Mouse (Mus musculus) intestine, embryonic 16.5 days (tissue): ENCODE data around the gene Pdzd2. TPM values are rescaled to one million over a fixed set of nuclear protein-coding genes. Genes with fewer than 3 reads are reported as not detected.

Experiments used
- ATAC-seq: fragments of 200-750 bp; cut with Nextera tagmentation; 2 replicates; pipeline ENCODE4 v1.8.0; 2017; ENCODE audit warnings: moderate TSS enrichment, moderate library complexity
- H3K27ac ChIP-seq: fragments of 300-500 bp; sonication (generic); 2 replicates; pipeline ENCODE4 v1.5.1; 2014; ENCODE audit warnings: mild to moderate bottlenecking, low read length
- H3K27me3 ChIP-seq: fragments of 300-500 bp; sonication (generic); replicated peaks from 2 replicates; pipeline ENCODE4 v1.6.1; 2014; ENCODE audit warnings: low read length, control low read depth, mixed read lengths; ENCODE audit not compliant: control insufficient read depth, insufficient read depth
- H3K36me3 ChIP-seq: fragments of 300-500 bp; sonication (generic); 2 replicates; pipeline ENCODE4 v1.6.1; 2014; ENCODE audit warnings: low read length, control low read depth; ENCODE audit not compliant: control insufficient read depth, insufficient read depth
- H3K4me1 ChIP-seq: fragments of 300-500 bp; sonication (generic); 2 replicates; pipeline ENCODE4 v1.6.1; 2014; ENCODE audit warnings: low read length, control low read depth, mixed read lengths; ENCODE audit not compliant: control insufficient read depth, insufficient read depth
- H3K4me2 ChIP-seq: fragments of 300-500 bp; sonication (generic); 2 replicates; pipeline ENCODE4 v1.6.1; 2014; ENCODE audit warnings: low read depth, low read length, control low read depth
- H3K4me3 ChIP-seq: fragments of 300-500 bp; sonication (generic); 2 replicates; pipeline ENCODE4 v1.5.1; 2014; ENCODE audit warnings: mild to moderate bottlenecking, low read length
- H3K9ac ChIP-seq: fragments of 300-500 bp; sonication (generic); 2 replicates; pipeline ENCODE4 v1.6.1; 2014; ENCODE audit warnings: low read depth, low read length
- H3K9me3 ChIP-seq: fragments of 300-500 bp; sonication (generic); 2 replicates; pipeline ENCODE4 v1.6.1; 2016; ENCODE audit warnings: low read length, control low read depth; ENCODE audit not compliant: control insufficient read depth
- WGBS: fragments of 180-500 bp; shearing (Covaris S2); extraction: QIAGEN DNeasy Blood & Tissue Kit; methylation state at CpG from one replicate; pipeline ENCODE4 v1.1.7; 2014; 5-methylcytosine and 5-hydroxymethylcytosine counted together
- polyA plus RNA-seq: library from polyadenylated mRNA; unstranded; fragments of >200 nt; fragmentation: Nextera tagmentation; extraction: Ambion mirVana; gene quantifications from 2 replicates; pipeline ENCODE4 v1.2.1, GENCODE M21; 2015

The Pdzd2 gene
- polyA plus RNA-seq, 1 experiment from 2014 or later = 9.1 TPM

- no peaks in the 10 kb centered on the region for H3K27me3 ChIP-seq
- H3K36me3 ChIP-seq = peaks cover 2% of the 10 kb centered on the region; the same call in 1 of the 2 replicates
- no peaks in the 10 kb centered on the region for H3K9me3 ChIP-seq
- ATAC-seq = no peak
- H3K4me1 ChIP-seq = peaks cover 6% of the 10 kb centered on the region
- H3K4me2 ChIP-seq = no peak overlapping the region
- no peak overlapping the region for H3K27ac ChIP-seq
- no peak overlapping the region for H3K4me3 ChIP-seq
- no peak overlapping the region for H3K9ac ChIP-seq
- 80% methylated on average over 19 of the region's 19 CpGs for WGBS
These were observed 379.1 kb downstream of the Pdzd2 start for GRCm38 (mm10) chr15:12360519-12361212.

- no peak overlapping the region for H3K9ac ChIP-seq
- no peak overlapping the region for H3K4me2 ChIP-seq
- H3K36me3 ChIP-seq = peaks cover 5% of the 10 kb centered on the region
- H3K9me3 ChIP-seq = no peaks in the 10 kb centered on the region
- no peaks in the 10 kb centered on the region for H3K27me3 ChIP-seq
- ATAC-seq = no peak
- WGBS = 92% methylated on average over 5 of the region's 5 CpGs
- peaks cover 5% of the 10 kb centered on the region; the same call in 1 of the 2 replicates for H3K4me1 ChIP-seq
- H3K4me3 ChIP-seq = no peak overlapping the region
- H3K27ac ChIP-seq = no peak overlapping the region
These were observed 381.3 kb downstream of the Pdzd2 start for GRCm38 (mm10) chr15:12358384-12358783.

GRCm38 (mm10) chr15:12357459-12357858, 382.3 kb downstream of the Pdzd2 start:
- Histone ChIP-seq H3K4me1 (peaks cover 5% of the 10 kb centered on the region; the same call in 1 of the 2 replicates), H3K9me3 (no peaks in the 10 kb centered on the region), H3K9ac (no peak overlapping the region), H3K4me2 (no peak overlapping the region), H3K4me3 (no peak overlapping the region), H3K27me3 (no peaks in the 10 kb centered on the region), H3K36me3 (peaks cover 9% of the 10 kb centered on the region), H3K27ac (peak overlapping the region; percentile 64)
- ATAC-seq = peak; percentile 34

- H3K4me1 ChIP-seq = peaks cover 5% of the 10 kb centered on the region; the same call in 1 of the 2 replicates
- no peak overlapping the region for H3K4me3 ChIP-seq
- H3K9me3 ChIP-seq = no peaks in the 10 kb centered on the region
- H3K4me2 ChIP-seq = no peak overlapping the region
- 66% methylated on average over 7 of the region's 7 CpGs for WGBS
- H3K27me3 ChIP-seq = no peaks in the 10 kb centered on the region
- H3K27ac ChIP-seq = peak overlapping the region; percentile 52
- no peak overlapping the region for H3K9ac ChIP-seq
- peak; percentile 19; the same call in 1 of the 2 replicates for ATAC-seq
- peaks cover 11% of the 10 kb centered on the region for H3K36me3 ChIP-seq
These were observed 383.8 kb downstream of the Pdzd2 start for GRCm38 (mm10) chr15:12355907-12356306.

GRCm38 (mm10) chr15:12355261-12355660, 384.5 kb downstream of the Pdzd2 start:
- H3K36me3 ChIP-seq = peaks cover 11% of the 10 kb centered on the region
- H3K27ac ChIP-seq = no peak overlapping the region; the same call in 1 of the 2 replicates
- WGBS = 71% methylated on average over 6 of the region's 6 CpGs
- H3K9me3 ChIP-seq = no peaks in the 10 kb centered on the region
- H3K27me3 ChIP-seq = no peaks in the 10 kb centered on the region
- peaks cover 5% of the 10 kb centered on the region; the same call in 1 of the 2 replicates for H3K4me1 ChIP-seq
- no peak overlapping the region for H3K4me3 ChIP-seq
- no peak overlapping the region for H3K9ac ChIP-seq
- ATAC-seq = 0 out of 2 replicates have a peak, but pooled peaks have one; percentile 36
- no peak overlapping the region for H3K4me2 ChIP-seq

- Histone ChIP-seq H3K4me1 (peaks cover 5% of the 10 kb centered on the region; the same call in 1 of the 2 replicates), H3K27ac (no peak overlapping the region), H3K36me3 (peaks cover 11% of the 10 kb centered on the region), H3K9me3 (no peaks in the 10 kb centered on the region), H3K4me2 (no peak overlapping the region), H3K9ac (no peak overlapping the region), H3K27me3 (no peaks in the 10 kb centered on the region), H3K4me3 (no peak overlapping the region)
- 89% methylated on average over 2 of the region's 2 CpGs for WGBS
- ATAC-seq = no peak
These were observed 385.4 kb downstream of the Pdzd2 start for GRCm38 (mm10) chr15:12354281-12354810.

GRCm38 (mm10) chr15:12351470-12351869, 388.3 kb downstream of the Pdzd2 start:
- WGBS = 95% methylated on average over 7 of the region's 7 CpGs
- no peaks in the 10 kb centered on the region for H3K4me1 ChIP-seq

GRCm38 (mm10) chr15:12349840-12350239, 389.9 kb downstream of the Pdzd2 start:
- H3K4me1 ChIP-seq = no peaks in the 10 kb centered on the region
- no peak overlapping the region for H3K4me2 ChIP-seq
- H3K9me3 ChIP-seq = no peaks in the 10 kb centered on the region
- H3K27ac ChIP-seq = no peak overlapping the region
- no peaks in the 10 kb centered on the region for H3K27me3 ChIP-seq
- WGBS = 88% methylated on average over 5 of the region's 5 CpGs
- no peak overlapping the region for H3K4me3 ChIP-seq
- no peak overlapping the region for H3K9ac ChIP-seq
- no peak for ATAC-seq
- peaks cover 9% of the 10 kb centered on the region for H3K36me3 ChIP-seq

More at GRCm38 (mm10) chr15:12351470-12351869, 388.3 kb downstream of the Pdzd2 start:
- Histone ChIP-seq H3K9me3 (no peaks in the 10 kb centered on the region), H3K27me3 (no peaks in the 10 kb centered on the region), H3K4me2 (no peak overlapping the region), H3K36me3 (peaks cover 9% of the 10 kb centered on the region), H3K27ac (no peak overlapping the region), H3K4me3 (no peak overlapping the region), H3K9ac (no peak overlapping the region)
- no peak for ATAC-seq

GRCm38 (mm10) chr15:12348950-12349349, 390.8 kb downstream of the Pdzd2 start:
- H3K36me3 ChIP-seq = peaks cover 6% of the 10 kb centered on the region
- 82% methylated on average over 3 of the region's 3 CpGs for WGBS
- no peak overlapping the region for H3K27ac ChIP-seq
- H3K27me3 ChIP-seq = no peaks in the 10 kb centered on the region
- no peak overlapping the region for H3K9ac ChIP-seq
- no peak for ATAC-seq
- H3K4me2 ChIP-seq = no peak overlapping the region
- H3K9me3 ChIP-seq = no peaks in the 10 kb centered on the region
- no peaks in the 10 kb centered on the region for H3K4me1 ChIP-seq
- no peak overlapping the region for H3K4me3 ChIP-seq
